Mouse (Mus musculus) neutrophil, adult 59 days (primary cell): Measurements from ENCODE around the gene Gm8251. TPM values are rescaled to one million over a fixed set of nuclear protein-coding genes. Genes with fewer than 3 reads are reported as not detected.

Source experiments
- total RNA-seq, 2 experiments: library from RNA; stranded (reverse); gene quantifications; 1 replicate in 1 of 2; 2 replicates in 1 of 2; pipeline ENCODE4 v1.2.4; 2023

Gene Gm8251
- under 1 TPM in 1 of 2 experiments, not detected in 1; 0.07 TPM for total RNA-seq

GRCm38 (mm10) chr1:44061836-44062235 lies at the start of gene Gm8251:
Gene Gm8251 (minus strand): TSS chr1:44061936.

GRCm38 (mm10) chr1:44102259-44102717 lies 40.6 kb upstream of the Gm8251 start, which contains the start of gene Tex30:
Gene Tex30 (minus strand): TSS chr1:44102441.

GRCm38 (mm10) chr1:44019934-44020333 lies 41.8 kb downstream of the Gm8251 start, which contains the start of gene Mettl21c:
Gene Mettl21c (minus strand): TSS chr1:44020034.

Other genes starting within 250 kb of the Gm8251 start
- gene Uxs1, start 234.1 kb downstream of the Gm8251 start, total RNA-seq, result 10 to 100 TPM; 12.6 to 19.2 TPM
- gene Tpp2, start 128.3 kb downstream of the Gm8251 start, total RNA-seq, result 10 to 100 TPM; 40.6 to 44.3 TPM
- gene Mettl21c, start 41.9 kb downstream of the Gm8251 start, total RNA-seq, result not detected
- gene Tex30, start 40.5 kb upstream of the Gm8251 start, total RNA-seq, result 10 to 100 TPM; 12.1 to 12.6 TPM
- 1 to 10 TPM; 5.4 to 6.7 TPM for gene Kdelc1, start 56.9 kb upstream of the Gm8251 start, total RNA-seq
- gene Bivm, start 57.0 kb upstream of the Gm8251 start, total RNA-seq, result 1 to 10 TPM; 4.7 to 5.3 TPM
- gene Ercc5, start 85.8 kb upstream of the Gm8251 start, total RNA-seq, result 1 to 10 TPM; 7.3 to 9.2 TPM
- not detected for gene Mettl21e, start 157.0 kb upstream of the Gm8251 start, total RNA-seq